Mouse (Mus musculus) frontal cortex, postnatal 10 days (tissue): Measurements from ENCODE around the gene Sesn1.
A peak's percentile ranks its signal among the peaks of the same experiment; 100 is the strongest.
"Not testable (repeated sequence)": the region's sequence is repeated elsewhere in the genome, so short reads cannot be mapped to it uniquely, and the experiment has no call there.

Experiments used
- DNase-seq, 2 experiments: peaks; one replicate each; pipeline ENCODE4 v3.0.0; 2022; ENCODE audit warnings: low spot score in 2 of 2, mixed read lengths in 1 of 2

Gene Sesn1

DNA sequence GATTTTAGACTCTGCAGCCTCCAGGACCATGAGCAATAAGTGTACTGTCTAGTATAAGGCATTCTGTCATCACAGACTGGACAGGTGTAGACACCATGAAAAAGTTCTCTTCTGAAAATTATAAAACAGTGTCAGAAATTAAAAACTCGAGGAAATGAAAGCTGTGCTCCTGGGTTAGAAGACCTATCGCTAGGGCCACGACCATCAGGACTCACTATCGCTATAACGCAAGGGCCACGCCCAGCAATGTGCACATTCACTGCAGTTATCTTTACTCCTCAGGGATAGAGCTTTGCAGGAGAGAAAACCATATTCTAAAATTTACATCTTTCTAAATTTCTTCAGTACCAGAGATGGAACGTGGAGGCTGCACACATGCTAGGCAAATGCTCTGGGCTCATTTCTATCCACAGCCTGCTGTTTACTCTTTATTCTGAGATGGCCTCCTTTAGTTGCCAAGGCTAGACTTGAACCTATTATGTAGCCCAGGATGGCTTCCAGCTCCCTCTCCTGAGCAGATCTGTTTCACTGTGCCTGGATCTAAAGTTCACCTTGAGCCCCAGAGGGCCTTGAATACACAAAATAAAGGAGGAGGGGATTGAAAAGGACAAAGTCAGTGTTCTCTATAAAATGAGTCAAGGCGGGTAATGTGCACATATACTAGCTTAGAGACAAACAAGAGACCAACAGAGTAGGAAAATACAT is 102.7 kb downstream of the Sesn1 start:
- no peak for DNase-seq

DNA sequence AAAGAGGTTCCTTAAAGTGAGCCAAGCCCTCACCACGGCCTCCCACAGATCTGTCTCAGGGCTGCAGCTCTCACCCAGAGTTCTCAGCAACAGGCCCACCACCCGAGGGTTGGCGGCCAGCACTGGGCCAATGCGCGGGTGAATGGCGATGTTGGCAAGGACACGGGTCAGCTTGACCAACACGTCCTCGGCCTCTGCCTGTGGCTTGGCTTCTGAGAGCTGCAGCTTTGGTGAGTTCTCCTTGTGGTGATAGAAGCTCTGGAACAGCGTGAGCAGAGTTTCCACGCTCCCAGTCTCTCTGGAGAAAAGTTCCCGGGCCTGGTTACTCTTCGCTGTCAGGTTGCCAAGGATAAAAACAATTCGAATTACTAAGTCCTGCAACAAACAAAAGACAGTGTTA is 117.0 kb downstream of the Sesn1 start:
- no peak for DNase-seq

DNA sequence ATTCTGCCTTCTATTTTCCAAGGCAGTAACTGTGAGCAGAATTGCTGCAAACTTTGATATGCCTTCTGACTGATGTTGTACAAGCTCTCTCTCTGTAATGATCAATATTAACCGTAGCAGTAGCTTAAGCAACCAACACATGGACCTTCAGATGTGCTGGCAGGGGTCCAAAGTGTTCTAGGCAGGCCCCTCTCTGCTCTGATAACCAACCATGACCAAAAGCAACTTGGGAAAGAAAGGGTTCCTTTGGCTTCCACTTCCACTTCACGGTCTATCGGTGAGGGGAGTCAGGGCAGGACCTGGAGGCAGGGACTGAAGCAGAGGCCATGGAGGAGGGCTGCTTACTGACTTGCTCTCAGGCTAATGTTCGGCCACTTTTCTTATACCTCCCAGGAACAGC is 121.2 kb downstream of the Sesn1 start:
- DNase-seq: no peak

DNA sequence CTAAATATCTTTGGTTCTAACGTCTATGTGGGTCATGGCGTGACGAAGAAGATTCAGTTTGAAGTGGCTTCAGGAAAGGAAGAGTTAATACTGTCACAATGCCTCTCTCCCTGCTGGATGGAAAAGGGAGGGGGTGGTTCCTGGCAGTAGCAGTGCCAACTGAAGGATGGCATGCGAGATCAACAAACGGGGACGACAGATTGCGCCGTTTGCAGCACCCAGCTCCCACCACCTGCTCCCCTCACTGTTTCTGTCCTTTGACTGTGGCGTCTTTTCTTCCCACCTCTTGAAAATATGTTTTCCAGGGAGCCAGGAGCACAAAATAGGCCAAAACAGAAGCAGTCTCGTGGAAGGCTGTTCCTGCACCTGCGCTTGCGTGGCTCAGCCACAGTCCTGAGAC is 122.2 kb downstream of the Sesn1 start:
- peak; percentile 62 to 63 for DNase-seq

DNA sequence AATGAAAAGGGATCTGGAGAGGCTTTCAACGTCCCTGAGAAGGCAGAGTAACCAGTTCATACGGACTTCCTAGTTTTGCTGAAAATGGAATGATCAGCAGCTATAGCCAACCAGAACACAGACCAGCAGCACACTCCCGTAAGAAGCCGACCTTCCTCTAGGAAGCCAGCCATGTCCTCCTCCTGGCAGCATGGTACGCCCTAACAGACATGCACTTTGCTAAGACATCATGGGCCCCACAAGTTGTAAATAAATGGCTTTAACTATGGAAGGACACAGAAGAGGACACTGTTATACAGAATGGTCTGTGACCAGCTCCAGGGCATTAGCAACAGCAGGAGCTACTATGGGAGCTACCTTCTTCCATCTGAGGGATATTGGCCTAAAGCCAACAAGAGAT is 123.2 kb downstream of the Sesn1 start:
- no peak for DNase-seq

DNA sequence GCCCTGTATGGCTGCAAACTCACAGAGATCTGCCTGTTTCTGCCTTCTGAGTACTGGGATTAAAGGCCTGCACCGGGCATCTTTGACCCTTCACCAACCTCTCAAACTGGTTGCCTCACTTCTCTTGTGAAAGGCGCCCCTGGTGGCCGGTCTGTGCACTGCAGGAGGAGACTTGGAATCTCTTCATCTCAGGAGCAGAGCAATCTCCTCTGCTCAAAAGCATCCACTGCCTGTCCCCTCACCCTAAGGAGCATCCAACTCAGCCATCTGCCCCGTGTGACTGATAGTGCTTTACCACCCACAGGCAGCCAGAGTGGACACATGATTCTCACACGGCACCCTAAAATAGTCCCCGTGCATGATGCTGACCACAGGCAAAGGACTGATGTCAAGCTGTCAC is 123.8 kb downstream of the Sesn1 start:
- peak; percentile 32 to 41 for DNase-seq

DNA sequence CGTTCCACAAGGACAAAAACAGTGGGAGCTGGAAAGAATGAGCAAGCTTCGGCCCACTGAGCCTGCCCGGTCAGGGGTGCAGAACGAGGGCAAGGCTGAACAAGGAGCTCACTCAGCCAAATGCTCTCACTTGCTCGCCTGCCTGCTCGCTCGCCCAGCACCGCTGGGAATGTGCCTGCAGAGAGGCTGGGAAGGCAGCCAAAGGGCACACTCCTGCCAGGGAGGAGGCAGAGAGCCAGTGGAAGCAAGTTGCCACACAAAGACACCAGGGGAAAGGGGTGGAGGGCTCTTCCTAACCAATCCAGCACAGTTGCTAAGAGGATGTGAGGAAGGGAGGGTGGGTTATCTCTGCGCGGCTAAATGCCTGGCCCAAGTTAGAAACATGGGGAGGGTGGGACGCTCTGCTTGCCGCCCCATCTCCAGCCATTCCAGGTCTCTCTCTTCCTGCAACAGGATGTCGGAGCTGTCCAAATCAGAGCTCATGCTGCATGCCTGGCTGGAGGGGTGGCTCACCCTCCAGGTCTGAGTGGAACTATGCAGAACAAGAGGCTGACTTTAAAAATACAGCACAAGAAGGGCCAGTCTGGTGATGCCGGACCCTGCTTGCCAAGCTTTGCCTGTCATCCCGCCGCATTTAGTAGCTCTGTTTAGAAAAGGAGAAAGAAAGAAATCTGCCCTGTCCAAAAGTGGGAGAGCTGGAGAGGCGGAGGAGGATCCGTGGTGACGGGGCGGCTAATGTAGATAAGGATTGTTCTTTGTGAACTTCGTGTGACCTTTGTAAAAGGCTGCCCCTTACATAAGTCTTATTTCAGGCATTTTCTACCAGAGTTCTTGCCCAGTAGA is 125.1 kb downstream of the Sesn1 start:
- DNase-seq: peak; percentile 83 to 85

DNA sequence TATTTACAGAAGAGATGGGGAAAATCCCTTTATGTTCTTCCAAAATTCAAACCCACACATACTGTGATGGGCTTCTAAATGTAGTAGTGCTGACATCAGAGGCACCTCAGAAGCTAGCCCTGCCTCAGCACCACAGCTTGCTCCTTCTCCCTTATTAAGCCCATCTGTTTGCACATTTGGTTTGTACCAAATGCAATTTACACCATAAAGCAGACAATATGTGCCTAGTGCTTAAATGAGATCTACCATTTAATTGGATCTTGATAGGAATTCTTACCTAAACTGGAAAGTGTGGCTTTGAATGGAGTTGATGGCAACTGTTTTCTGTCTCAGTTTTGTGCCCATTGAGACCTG is 125.7 kb downstream of the Sesn1 start:
- DNase-seq: no peak

DNA sequence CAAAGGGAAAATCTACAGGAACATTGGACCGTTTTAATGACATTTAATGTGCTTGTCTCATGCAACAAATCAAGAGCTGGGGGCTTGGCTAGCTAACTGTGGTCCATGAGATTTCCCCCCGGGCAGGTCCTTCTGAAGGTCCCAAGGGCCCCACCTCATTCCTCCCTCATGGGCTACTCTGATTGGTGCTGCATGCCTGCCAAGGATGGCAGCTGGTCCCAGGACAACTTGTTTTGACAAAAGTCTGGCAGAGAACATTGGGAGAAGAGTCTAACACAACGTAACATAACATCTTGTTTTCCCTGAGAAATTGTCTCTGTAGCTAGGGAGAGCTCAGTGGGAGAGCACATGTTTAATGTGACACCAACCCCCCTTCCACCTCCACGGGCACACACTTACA is 126.4 kb downstream of the Sesn1 start:
- DNase-seq: no peak

DNA sequence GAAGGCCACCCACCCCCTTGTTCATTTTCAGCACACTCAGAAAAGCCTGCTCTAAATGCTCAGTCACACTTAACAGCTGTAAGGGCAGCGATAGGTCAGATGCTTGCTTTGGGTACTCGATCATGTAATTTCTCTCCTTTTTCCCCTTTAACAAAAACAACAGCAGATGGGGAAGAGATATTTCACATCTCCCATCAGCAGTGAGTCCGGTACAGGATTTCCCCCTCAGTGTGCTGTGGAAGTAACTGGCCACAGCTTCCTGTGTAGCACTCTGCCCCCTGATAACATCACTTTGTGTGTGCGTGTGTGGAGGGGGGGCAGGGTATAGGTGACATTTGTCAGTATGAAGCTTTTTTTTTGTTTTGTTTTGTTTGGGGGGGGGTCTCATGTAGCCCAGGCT is 127.4 kb downstream of the Sesn1 start:
- no peak for DNase-seq

DNA sequence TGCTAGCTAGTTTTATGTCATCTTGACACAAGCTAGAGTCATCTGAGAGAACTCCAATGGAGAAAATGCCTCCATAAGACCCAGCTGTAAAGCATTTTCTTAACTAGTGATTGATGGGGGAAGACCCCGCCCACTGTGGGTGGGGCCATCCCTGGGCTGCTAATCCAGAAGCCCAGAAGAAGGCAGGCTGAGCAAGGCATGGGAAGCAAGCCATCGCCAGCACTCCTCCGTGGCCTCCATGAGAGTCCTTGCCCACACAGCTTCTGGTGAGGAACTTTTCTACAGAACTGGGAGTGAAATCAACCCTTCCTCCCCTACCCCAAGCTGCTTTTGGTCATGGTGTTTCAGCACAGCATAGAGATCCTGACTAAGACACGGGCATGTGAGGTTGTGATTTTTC is 129.4 kb downstream of the Sesn1 start:
- DNase-seq: no peak

DNA sequence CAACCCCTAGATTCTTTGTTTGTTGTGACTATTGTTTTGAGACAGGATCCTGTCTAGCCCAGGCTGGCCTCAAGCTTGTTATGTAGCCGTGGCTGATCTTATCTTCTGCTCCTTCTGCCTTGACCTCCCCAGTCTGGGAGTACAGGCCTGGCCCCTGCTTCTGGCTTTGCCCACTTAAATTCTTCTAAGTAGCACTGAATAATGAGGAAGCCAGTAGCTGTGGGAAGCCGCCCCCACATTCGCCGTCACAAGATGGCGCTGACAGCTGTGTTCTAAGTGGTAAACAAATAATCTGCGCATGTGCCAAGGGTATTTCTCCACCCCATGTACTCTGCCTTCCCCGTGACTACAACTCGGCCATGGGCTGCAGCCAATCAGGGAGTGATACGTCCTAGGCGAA is 142.6 kb downstream of the Sesn1 start:
- not testable (repeated sequence) for DNase-seq

DNA sequence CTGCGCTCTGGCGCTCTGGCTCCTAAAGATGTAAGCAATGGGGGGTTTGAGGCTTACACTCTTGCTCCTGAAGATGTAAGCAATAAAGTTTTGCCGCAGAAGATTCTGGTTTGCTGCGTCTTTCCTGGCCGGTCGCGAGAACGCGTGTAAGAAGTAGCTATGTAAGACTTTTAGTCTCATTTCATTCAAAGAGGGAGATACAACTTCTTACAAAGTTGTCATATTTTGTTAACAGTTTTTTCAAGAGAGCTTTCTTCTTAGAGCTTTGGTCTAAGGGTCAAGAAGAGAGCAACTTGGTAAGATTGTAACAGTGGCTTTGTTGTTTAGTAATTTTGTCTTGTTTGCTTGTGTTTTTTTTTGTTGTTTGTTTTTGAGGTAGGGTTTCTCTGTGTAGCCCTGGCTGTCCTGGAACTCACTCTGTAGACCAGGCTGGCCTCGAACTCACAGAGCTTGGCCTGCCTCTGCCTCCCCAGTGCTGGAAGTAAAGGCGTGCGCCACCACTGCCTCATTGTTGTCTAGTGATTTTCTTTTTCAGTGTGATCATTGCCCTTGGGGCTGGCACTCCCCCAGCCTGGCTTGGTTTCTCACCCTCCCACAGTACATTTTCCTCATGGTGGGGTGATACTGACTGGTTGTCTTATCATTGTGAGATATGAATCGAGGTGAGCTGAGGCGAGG is 143.3 kb downstream of the Sesn1 start:
- no peak for DNase-seq

DNA sequence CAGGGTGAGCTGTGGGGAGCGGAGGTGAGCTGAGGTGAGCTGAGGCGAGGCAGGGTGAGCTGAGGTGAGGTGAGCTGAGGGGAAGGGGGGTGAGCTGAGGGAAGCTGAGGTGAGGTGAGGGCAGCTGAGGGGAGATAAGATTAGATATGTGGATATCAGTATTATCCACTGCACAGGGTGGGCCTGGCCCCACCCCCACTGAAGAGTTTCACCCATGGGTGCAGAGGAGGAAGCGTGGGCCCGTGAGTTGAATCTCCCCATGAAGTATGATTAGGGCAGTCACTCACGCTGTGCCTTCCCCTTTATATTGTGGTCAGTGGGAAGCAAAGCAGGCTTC is 143.8 kb downstream of the Sesn1 start:
- no peak for DNase-seq

DNA sequence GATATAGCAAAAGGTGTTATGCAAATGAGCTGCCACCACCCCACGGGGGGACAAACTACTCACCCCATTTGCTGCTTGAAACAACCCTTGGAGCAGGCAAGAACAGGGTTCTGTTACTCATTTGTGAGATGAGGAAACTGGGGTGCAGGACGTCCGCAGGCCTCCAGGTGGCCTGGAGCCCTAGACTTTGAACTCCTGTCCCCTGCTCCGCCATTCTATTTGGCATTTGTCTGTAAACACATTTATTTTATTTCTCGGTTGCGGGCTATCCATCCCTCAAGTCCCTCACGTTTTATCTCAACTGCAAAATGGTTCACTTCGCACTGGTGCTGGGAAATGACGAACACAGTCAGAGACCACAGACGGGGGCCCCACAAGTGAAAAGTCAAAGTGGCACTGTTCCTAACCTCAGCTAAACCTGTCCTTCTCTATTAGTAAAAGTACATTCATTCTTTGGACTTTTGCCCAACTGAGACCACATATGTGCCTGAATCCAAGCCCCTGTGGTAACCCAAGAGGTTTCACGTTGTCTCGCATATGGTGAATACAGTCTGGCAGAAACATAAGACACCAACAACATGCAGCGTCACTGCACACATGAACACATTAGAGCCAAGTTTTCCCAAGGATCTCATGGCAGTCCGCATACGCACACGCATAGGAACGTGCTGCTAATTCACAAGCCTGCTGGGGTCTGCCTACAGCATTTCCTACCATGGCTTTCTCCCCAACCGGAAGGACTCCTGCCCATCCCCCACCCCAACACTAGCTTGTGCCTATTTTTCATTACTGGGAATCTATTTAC is 147.9 kb downstream of the Sesn1 start:
- DNase-seq: no peak
